Mouse (Mus musculus) intestine, postnatal 0 days (tissue): Measurements from ENCODE around the gene Mep1a. TPM values are rescaled to one million over a fixed set of nuclear protein-coding genes. Genes with fewer than 3 reads are reported as not detected.

ENCODE experiments used
- ATAC-seq: fragments of 200-750 bp; cut with Nextera tagmentation; 2 replicates; pipeline ENCODE4 v1.8.0; 2017; ENCODE audit warnings: mild to moderate bottlenecking, moderate TSS enrichment, moderate library complexity
- H3K27ac ChIP-seq: fragments of 300-500 bp; sonication (generic); 2 replicates; pipeline ENCODE4 v1.5.1; 2014; ENCODE audit warnings: mild to moderate bottlenecking, low read depth, low read length, moderate library complexity
- H3K27me3 ChIP-seq: fragments of 300-500 bp; sonication (generic); replicated peaks from 2 replicates; pipeline ENCODE4 v1.6.1; 2014; ENCODE audit warnings: low read length, mixed read lengths; ENCODE audit not compliant: control insufficient read depth, insufficient read depth
- H3K36me3 ChIP-seq: fragments of 300-500 bp; sonication (generic); 2 replicates; pipeline ENCODE4 v1.6.1; 2014; ENCODE audit warnings: mild to moderate bottlenecking, moderate library complexity; ENCODE audit not compliant: control insufficient read depth, insufficient read depth
- H3K4me1 ChIP-seq: fragments of 300-500 bp; sonication (generic); replicated peaks from 2 replicates; pipeline ENCODE4 v1.6.1; 2014; ENCODE audit warnings: antibody characterized with exemption, low read length, mixed read lengths; ENCODE audit not compliant: control insufficient read depth, insufficient read depth
- H3K4me2 ChIP-seq: fragments of 300-500 bp; sonication (generic); replicated peaks from 2 replicates; pipeline ENCODE4 v1.6.1; 2014; ENCODE audit warnings: low read depth, mild to moderate bottlenecking, moderate library complexity
- H3K4me3 ChIP-seq: fragments of 300-500 bp; sonication (generic); 2 replicates; pipeline ENCODE4 v1.5.1; 2014; ENCODE audit warnings: low read depth, low read length
- H3K9ac ChIP-seq: fragments of 300-500 bp; sonication (generic); 2 replicates; pipeline ENCODE4 v1.6.1; 2014; ENCODE audit warnings: mild to moderate bottlenecking, low read depth, low read length
- H3K9me3 ChIP-seq: fragments of 300-500 bp; sonication (generic); 2 replicates; pipeline ENCODE4 v1.6.1; 2016; ENCODE audit warnings: mixed run types; ENCODE audit not compliant: control insufficient read depth
- CTCF ChIP-seq: sonication (generic); IDR thresholded peaks from 2 replicates; pipeline ENCODE4 v1.5.1; 2016; ENCODE audit warnings: low read depth, mild to moderate bottlenecking, control low read depth, antibody characterized with exemption, moderate library complexity
- WGBS: fragments of 180-500 bp; shearing (Covaris S2); extraction: QIAGEN DNeasy Blood & Tissue Kit; methylation state at CpG from one replicate; pipeline ENCODE4 v1.1.7; 2014; 5-methylcytosine and 5-hydroxymethylcytosine counted together
- polyA plus RNA-seq: library from polyadenylated mRNA; unstranded; fragments of >200 nt; fragmentation: Nextera tagmentation; extraction: Ambion mirVana; gene quantifications from 2 replicates; pipeline ENCODE4 v1.2.1, GENCODE M21; 2015

Gene Mep1a
- polyA plus RNA-seq, 1 experiment from 2014 or later = 147 TPM

DNA sequence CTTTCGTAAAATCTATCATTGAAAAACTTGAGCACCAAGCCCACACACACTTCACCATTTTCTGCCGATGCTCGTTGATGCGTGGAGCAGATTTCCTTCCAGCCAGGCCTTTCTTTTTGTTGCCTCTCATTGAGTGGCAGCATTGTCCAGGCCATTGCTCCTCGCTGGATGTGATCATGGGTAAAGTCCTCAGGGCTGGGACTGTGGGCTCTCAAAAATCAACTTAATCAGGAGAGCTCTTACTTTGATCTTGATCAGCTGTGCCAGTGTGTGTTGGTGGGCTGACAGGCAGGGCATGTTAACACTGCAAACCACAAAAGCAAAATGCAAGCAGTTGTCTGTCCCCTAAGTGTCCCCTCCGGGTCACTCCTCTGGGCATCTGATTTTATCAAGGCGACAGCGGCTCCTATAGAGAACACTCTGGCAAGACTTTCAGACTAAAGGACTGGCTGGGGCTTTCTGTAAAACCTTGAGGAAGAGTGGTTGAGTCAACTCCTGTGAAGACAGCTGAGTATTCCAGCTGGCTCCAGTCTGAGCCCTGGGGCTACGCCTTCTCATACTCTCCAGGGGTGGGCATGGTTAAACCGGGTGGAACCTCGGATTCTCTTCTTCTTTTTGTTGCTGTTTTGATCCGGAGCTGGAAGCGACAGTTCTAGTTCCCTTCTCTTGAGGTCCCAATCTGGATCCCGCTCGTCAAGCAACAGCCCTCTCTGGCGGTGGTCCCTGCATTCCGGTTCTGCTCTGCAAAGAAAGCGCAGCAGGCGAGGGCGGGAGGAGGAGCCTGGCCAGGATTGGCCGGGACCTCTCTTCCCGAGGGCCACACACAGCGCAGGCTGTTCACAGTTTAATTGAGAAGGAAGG lies 32.0 kb upstream of the Mep1a start:
- Histone ChIP-seq H3K27ac (peak overlapping the region; percentile 28; the same call in 1 of the 2 replicates), H3K9me3 (no peaks in the 10 kb centered on the region), H3K4me1 (no peaks in the 10 kb centered on the region; the same call in 1 of the 2 replicates), H3K27me3 (no peaks in the 10 kb centered on the region), H3K9ac (peak overlapping the region; percentile 47; the same call in 1 of the 2 replicates), H3K4me2 (peak overlapping the region; percentile 61), H3K36me3 (no peaks in the 10 kb centered on the region), H3K4me3 (no peak overlapping the region)
- ATAC-seq = peak; percentile 75
- 23% methylated on average over 23 of the region's 23 CpGs for whole genome bisulfite sequencing
- peak; percentile 58 for TF ChIP-seq CTCF

DNA sequence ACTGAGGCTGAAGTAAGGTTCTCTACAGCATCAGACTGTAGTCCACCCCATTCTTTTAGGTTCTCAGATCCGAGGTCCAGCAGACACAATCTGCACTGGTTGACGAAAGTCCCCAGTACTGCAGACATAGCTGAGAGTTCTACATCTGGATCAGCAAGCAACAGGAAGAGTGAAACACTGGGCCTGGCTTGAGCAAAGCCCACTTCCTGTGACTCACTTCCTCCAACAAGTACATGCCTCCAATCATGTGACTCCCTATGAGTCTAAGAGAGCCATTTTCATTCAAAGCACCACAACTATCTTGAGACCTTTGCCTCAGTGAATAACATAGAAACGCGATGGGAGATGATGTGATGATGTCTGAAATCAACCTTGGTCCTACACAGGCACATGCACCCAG lies 28.6 kb upstream of the Mep1a start:
- Histone ChIP-seq H3K4me2 (no peak overlapping the region), H3K9me3 (no peaks in the 10 kb centered on the region), H3K36me3 (no peaks in the 10 kb centered on the region), H3K27ac (no peak overlapping the region), H3K4me3 (no peak overlapping the region), H3K4me1 (no peaks in the 10 kb centered on the region; the same call in 1 of the 2 replicates), H3K27me3 (no peaks in the 10 kb centered on the region), H3K9ac (no peak overlapping the region)
- no peak for ATAC-seq
- TF ChIP-seq CTCF = no peak
- WGBS = 96% methylated on average over 4 of the region's 4 CpGs

DNA sequence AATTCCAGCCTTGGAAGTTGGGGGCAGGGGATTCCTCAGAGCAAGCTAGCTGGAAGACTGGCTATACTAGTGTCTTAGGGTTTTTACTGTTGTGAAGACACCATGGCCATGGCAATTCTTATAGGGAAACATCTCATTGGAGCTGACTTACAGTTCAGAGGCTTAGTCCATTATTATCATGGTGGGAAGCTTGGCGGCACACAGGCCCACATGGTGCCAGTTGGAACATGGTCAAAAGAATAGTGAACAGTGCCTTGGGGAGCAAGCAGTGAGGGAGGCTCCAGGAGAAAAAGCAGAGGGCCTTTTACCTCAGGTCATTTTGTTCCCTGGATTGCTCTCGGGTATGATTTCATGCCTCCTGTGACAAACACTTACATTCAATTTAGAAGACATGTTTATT lies 27.9 kb upstream of the Mep1a start:
- ATAC-seq = no peak
- Histone ChIP-seq H3K9me3 (no peaks in the 10 kb centered on the region), H3K27me3 (no peaks in the 10 kb centered on the region), H3K4me3 (no peak overlapping the region), H3K9ac (no peak overlapping the region), H3K4me2 (no peak overlapping the region), H3K27ac (no peak overlapping the region), H3K4me1 (no peaks in the 10 kb centered on the region; the same call in 1 of the 2 replicates), H3K36me3 (no peaks in the 10 kb centered on the region)
- WGBS = 90% methylated on average over 2 of the region's 2 CpGs
- no peak for TF ChIP-seq CTCF

DNA sequence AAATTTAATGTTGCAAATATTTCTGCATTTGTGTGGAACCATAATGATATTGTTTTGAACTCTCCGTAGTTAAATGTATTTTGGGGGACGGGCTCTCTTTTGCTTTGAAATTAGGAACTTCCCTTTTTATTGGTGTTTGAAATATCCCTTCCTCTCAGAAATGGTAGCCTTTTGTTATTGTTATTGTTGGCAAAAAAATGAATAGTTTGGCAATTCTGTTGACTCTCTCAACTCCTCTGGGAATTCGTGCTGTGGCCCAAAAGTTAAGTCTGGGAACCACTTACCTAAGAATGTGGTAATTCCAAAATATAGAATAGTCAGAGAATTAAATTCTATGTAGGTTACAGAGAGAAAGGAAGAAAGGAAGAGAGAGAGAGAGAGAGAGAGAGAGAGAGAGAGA lies 17.6 kb upstream of the Mep1a start:
- whole genome bisulfite sequencing = 74% methylated on average over 3 of the region's 3 CpGs
- TF ChIP-seq CTCF = no peak
- no peaks in the 10 kb centered on the region for H3K27me3 ChIP-seq
- H3K9me3 ChIP-seq = no peaks in the 10 kb centered on the region
- H3K9ac ChIP-seq = no peak overlapping the region
- no peak overlapping the region for H3K4me3 ChIP-seq
- H3K4me2 ChIP-seq = no peak overlapping the region
- no peaks in the 10 kb centered on the region for H3K4me1 ChIP-seq
- ATAC-seq = no peak
- H3K27ac ChIP-seq = no peak overlapping the region
- H3K36me3 ChIP-seq = no peaks in the 10 kb centered on the region

DNA sequence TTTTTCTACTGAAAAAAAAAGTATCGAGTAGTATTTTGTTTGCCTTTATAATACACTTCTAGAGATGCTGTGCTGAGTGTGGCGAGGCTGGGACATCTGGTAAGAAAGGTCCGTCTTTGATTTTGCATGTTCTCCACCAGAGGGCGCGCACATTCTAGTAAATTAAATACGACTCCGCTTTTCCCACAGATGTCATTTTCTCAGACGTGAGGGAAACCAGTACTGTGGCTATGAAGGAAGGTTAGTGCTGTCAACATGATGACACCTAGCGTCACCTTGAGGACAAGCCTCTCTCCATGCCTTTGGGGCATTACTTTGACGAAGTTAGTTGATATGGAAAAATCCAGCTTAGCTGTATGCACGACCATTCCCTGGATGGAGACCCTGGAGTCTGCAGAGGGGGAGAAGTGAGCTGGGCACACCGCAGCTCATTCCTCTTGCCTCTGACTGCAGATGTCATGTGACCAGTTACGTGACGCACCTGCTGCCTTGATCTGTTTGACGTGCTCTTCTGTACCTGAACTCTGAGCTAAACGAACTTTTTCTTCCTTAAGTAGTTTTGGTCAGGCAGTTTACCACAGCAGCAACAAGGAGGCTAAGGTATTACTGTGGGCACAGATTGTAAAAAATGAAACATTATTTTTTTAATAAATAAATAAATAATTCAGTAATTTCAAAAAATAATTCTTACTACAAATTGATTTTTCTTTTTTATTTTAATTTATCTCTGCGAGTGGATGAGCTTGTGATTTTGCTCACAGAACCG lies 16.2 kb upstream of the Mep1a start:
- Histone ChIP-seq H3K9ac (no peak overlapping the region), H3K4me2 (0 out of 2 replicates have a peak overlapping the region, but pooled peaks have one; percentile 18), H3K36me3 (no peaks in the 10 kb centered on the region), H3K4me1 (no peaks in the 10 kb centered on the region), H3K27me3 (no peaks in the 10 kb centered on the region), H3K27ac (no peak overlapping the region), H3K9me3 (no peaks in the 10 kb centered on the region), H3K4me3 (no peak overlapping the region)
- WGBS = 23% methylated on average over 18 of the region's 18 CpGs
- ATAC-seq = peak; percentile 85
- peak; percentile 89 for TF ChIP-seq CTCF

DNA sequence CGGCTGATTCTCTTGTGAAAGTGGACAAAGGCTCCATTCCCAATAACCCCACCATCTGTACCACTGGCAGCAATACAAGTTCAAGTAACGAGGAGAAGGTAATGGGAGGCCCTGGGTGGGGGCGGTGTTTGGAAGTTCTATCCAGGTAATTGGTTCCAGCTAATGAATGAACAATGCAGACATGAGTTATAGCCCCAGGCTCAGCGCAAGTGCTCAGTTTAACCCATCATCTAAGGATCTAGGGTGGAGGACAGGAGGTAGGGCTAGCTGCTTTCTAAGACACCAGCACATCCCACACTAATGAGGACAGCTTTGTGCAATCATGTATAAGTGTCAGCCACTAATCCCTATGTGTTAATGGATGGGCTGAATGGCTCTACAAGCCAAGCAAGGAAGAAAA lies 8.2 kb upstream of the Mep1a start:
- Histone ChIP-seq H3K9me3 (no peaks in the 10 kb centered on the region), H3K9ac (no peak overlapping the region), H3K36me3 (no peaks in the 10 kb centered on the region), H3K27ac (no peak overlapping the region), H3K4me3 (no peak overlapping the region), H3K4me2 (no peak overlapping the region), H3K27me3 (no peaks in the 10 kb centered on the region), H3K4me1 (peaks cover 4% of the 10 kb centered on the region; the same call in 1 of the 2 replicates)
- WGBS = 77% methylated on average over 4 of the region's 4 CpGs
- no peak for TF ChIP-seq CTCF
- ATAC-seq = no peak
